Mouse (Mus musculus): ENCODE measurements at regions not wholly inside any gene's neighbourhood (a gene's known extent, or its start where the extent isn't known, plus 50 kb on each side); places are given as distances from the start of the nearest gene placed in this dataset.
"Not testable (repeated sequence)": the region's sequence is repeated elsewhere in the genome, so short reads cannot be mapped to it uniquely, and the experiment has no call there.

DNA sequence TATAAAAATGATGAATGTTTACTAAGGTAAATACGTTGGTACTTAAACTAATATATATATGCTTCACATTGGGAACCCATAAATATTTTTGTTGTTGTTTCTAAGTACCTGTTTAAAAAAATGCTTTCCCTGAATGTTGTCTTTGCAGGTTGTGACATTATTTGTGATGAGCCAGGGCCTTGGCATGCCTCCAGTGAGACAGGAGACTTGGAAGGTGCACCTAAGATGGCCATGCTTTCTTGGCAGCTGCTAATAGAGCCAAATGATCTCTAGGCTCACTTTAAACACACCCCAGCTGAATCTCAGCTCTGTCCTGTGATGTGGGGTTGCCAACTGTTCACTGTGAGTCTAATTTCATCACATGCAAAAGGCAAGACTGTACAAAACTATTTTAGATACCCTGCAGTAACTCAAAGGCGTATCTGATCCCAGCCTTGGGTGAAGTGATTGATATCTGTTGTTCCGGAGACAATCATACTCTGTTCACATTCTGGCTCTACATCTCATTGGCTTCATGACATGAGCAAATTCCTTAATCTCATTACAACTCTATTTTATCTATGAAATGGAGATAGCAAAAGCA, 197.8 kb upstream of the P2ry1 start:
- DNase-seq (ENCODE audit: low spot score) = no peak

DNA sequence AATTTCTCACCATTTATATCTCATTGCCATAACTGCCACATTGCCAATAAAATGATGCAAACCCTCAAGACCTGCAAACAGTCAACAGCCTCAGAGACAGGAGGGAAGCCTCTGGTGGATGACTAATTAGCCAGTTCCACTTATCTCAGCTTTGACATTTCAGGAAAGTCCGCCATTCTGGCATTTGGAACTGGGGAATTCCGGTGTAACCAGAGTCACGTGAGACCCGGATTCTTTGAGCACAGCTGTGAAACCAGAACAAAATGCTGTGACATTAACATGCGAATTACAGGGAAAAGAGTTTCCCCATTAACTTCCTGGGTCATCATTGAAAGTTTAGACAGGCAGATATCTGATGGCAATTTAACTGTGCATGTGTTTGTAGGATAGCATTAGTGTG, 190.7 kb upstream of the P2ry1 start:
- DNase-seq (ENCODE audit: low spot score) = no peak

DNA sequence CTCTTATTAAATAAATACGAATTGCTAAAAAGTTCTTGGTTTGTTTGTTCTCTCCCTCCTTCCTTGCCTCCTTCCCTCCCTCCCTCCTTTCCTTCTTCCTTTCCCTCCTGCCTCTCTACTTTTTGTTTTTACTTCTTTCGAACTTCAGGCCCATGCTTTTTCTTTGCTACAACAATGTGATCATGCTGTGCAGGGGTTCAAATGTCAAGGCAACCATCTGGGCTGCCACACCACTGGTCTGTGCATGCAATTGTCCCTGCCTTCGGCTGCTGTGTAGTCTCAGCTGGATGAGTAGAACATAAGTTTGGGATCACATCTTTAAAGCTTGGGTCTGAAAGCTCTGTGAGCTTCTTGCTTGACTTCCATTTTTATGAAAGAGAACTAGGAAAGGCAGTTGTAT, 189.1 kb upstream of the P2ry1 start:
- DNase-seq (ENCODE audit: low spot score) = no peak

DNA sequence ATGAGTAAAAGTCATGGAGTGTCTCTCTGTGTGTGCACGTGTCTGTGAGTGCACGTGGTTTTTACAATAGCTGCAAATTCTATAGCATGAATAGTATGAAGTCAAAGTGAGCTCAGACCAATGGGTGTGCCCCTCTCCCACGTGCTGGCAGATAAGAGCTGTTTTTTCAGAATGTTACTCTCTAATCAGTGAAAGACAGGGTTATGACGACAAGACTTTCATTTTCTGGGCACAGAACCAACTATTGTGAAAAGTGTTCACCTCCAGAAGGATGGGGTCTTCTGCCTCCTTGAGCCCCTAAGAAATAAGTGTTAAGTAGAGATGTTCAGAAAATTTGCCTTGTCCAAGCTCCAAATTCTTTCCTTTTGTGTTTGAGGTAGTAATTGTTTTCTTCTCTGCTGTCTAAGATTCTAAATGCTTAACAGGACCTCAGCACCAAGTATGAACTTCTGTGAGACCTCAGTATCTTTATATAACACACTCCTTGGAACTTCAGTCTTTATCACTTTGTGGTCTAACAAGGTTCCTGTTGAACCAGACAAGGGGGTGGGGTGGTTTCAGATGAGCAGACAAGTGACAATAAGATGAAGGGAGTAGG, 182.8 kb upstream of the P2ry1 start:
- DNase-seq (ENCODE audit: low spot score) = no peak

DNA sequence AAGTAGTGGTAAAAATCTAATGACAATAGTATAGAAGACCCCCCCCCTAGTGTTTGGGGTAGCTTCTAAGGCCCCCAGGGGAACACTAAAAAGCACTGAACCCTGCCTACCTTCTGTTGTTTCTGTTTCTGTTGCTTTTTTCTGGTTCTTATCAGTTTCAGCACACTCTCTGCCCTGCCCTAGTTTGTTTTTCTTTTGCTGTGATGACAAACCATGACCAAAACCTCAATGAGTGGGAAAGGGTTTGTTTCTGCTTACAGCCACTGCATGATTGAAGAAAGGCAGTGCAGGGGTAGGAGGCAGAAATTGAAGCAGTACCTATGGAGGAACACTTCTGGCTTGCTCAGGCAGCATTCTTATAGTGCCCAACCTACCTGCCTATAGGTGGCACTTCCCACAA, 181.1 kb upstream of the P2ry1 start:
- no peak for DNase-seq (ENCODE audit: low spot score)

DNA sequence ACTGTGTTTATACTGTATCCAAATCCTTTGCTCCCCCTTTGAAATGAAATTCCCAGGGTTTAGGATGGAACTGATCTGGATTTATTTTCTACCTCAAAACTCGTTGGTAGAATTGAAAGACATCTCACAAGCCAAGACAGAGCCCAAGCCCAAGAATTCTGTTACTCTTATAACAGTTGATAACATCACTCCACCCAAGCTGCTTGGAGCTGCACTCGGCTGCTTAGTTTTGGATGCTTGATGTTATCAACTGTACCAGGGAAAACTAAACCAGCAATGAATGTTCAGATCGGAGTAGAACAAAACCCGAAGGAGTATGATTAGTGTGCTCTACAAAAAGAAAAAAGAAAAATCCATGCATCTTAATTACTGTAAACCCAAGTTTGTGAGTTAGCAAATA, 175.8 kb upstream of the P2ry1 start:
- no peak for DNase-seq (ENCODE audit: low spot score)

DNA sequence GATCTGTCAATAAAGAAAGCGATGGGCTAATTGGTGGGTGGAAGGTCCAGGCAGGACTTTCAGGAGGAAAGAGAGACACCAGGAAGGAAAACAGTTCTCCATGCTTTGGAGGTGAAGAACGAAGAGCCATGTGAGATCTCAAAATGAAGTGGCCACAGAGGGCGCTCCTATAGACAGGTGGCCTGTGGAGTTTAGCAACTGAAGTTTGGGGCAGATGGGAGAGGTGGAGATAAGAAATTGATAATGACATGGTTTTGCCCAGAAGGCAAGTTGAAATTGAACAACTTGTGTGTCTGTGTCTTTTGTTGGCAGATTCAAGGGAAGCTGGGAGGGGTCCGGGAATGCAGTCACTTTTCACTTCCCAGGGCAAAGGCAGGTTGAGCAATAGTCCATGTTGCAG, 170.2 kb upstream of the P2ry1 start:
- DNase-seq (ENCODE audit: low spot score) = no peak

DNA sequence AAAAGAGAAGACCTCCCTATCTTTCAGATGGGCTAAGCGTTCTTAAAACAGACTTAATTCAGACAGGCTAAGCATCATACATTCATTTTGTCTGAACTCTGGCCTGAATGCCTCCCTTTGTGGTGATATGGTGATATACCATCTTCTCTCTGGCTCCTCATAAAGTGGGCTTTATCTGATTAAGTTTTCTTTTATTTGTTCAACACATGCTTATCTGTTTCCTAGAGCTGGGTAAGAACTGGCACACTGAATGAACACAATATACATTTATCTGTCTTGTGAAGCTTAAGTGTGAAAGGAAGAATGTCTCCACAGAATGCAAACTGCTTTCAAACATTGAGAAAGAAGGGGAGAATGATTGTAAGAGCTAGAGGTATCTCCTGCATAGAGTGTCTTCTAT, 160.7 kb upstream of the P2ry1 start:
- no peak for DNase-seq (ENCODE audit: low spot score)

DNA sequence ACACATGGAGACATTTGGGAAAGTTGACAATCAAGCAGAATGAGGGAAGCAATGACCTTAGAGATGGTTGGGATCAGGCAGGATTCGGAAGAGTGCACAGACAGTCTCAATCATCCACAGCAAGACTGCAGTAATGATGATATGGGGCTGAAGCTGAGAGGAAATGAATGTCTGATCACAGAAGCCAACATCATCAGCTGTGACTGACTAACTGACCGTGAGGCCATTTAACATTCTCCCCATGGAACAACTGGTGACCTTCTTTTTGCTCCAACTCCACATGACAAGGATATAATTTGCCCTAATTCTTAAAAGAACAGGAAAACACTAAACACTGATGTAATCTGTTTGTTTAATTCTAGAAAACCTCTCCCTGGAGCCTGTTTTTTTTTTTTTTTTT, 157.3 kb upstream of the P2ry1 start:
- no peak for DNase-seq (ENCODE audit: low spot score)

DNA sequence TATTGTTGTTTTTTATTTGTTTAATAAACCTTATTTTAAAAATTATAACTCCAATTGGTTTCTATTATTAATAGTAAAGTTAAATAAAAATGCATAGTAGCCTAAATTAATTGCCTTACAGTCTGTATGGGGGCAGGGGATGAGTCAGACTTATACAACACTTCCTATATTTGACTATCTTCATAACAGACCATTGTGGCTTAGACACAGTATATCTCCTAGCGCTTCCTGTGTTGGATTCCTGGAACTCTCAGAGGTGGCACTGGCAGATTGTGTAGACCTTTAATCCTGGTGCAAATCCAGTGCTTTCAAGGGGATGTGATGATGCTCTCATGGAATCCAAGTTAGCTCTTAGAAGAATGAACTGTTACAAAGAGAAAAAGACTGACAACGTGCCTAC, 154.2 kb upstream of the P2ry1 start:
- DNase-seq (ENCODE audit: low spot score) = no peak

DNA sequence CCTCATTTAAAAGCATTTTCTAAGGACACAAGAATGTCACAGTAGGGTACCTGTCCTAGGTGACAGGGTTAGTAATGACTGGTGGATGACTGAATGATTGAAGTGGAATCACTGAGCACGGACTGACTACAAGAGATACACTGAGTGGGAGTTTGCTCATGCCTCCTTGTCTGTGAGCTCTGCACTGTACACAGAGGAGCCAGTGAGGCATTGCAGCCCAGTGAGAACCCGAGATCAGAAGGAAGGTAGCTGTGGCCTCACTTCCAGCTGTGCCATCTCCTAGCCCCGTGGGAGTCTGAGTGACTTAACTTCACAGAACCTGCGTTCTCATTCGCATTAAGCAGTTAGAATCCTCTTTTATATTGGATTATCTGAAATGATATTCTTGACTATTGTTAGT, 148.8 kb upstream of the P2ry1 start:
- DNase-seq (ENCODE audit: low spot score) = no peak

DNA sequence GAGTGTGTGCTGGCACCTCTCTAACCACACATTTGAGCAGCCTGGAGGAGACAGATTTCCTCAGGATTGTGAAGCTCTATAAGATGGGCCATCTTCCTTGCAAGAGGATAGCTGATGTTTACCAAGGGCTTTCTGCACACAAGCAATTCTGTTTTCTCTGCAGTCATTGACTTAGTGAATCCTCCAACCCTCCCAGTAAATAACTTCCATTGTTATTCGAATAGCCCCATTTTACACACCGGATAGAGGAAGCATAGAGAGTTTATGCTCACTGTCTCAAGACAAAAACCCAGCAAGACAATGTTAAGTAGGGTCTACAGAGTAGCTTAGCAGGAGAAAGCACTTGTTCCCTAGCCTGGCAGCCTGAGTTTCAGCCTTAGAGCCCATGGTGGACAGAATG, 146.9 kb upstream of the P2ry1 start:
- DNase-seq (ENCODE audit: low spot score) = no peak

DNA sequence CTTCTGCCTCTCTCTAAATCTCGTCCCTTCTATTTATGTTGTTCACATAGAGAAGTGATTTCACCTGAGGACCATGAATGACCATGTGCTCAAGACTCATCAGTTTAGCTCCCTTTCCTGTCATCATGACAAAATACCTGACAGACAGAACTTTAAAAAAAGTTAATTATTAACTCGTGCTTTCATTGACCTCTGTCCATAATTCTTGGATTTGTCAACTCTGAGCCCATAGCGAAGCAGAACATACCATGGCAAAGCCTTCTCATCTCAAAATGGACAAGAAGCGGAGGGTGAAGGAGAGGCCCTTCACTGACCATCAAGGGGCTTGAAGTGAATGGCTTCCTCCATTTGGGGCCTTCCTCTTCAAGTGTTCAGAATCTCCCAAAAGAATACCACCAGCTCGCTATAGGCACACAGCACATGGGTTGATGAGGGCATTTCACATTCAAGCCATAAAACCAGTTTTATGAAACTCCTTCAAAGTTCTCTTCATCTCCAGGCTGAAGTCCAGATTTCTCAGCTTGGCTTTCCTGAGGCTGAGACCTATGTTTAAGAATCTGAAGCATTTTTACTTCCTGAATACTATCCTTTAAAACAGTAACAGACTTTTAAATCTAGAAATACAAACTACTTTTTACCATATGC, 144.0 kb upstream of the P2ry1 start:
- no peak for DNase-seq (ENCODE audit: low spot score)

DNA sequence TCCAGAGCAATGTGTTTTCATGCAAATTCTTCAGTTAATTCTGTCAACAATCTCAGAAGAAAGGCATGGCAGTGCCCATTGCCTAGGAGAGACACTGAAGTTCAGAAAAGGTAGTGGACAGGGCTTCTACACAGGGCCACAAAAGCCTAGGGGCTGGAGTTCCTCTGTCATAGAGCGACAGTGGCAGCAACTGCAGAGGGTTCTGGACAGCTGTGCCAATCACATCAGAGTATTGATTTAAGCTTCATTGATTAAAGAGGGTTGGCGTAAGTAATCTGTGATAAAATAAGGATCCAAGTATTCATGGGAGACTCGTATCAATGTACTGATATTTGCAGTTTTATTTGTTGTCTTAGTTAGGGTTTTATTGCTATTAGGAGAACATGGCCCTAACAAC, 143.5 kb upstream of the P2ry1 start:
- DNase-seq (ENCODE audit: low spot score) = no peak

DNA sequence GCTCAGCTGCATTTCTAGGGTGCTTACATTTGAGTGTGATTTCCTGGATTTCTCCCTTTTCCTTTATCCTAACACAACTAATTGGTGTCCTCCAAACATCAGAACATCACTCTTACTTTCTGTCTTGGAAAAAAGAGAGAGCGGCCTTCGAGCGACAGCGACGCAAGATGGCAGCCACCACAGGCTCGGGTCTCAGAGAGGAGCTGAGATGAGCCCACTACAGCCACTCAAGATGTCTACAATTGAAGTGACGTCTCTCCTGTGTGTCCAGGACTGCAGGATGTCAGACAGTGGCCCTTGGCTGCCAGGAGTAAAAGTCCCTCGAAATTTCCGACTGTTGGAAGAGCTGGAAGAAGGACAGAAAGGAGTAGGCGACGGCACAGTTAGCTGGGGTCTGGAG, 125.7 kb upstream of the P2ry1 start:
- not testable (repeated sequence) for DNase-seq (ENCODE audit: low spot score)

DNA sequence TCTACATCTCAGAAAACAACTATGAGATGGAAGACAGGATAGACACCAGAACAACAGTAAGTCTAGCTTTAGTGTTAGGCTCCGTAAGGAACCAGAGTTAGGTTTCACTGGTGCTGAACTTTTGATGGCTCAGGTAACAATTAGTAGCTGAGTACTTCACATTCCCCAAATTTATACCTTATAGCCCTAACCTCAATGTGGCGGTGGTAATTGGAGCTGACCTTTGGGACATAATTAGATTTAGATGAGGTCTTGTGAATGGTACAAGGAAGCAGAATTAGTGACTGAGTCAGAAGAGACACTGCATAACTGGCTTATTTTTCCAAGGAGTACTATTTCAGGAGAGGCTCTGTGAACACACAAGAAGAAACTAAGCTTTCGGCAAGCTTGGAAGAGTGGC, 123.7 kb upstream of the P2ry1 start:
- DNase-seq (ENCODE audit: low spot score) = no peak

DNA sequence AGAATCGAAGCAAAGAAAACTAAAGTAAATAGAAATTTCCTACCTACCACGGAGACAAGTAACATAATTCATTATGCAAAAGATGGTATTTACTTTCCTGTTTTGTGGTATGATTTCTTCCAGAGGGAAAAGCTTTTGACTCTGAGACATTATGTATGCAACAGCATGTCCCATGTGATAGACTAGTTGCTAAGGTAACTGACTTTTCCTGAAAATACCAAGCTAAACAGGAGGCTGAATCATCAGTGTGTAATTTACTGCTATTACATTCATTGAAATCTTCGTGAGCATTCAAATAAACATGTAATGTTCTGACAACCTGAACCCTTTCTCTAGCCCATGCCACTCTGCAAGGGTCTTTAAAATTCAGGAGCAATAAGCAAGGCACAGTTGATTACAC, 118.6 kb upstream of the P2ry1 start:
- no peak for DNase-seq (ENCODE audit: low spot score)

DNA sequence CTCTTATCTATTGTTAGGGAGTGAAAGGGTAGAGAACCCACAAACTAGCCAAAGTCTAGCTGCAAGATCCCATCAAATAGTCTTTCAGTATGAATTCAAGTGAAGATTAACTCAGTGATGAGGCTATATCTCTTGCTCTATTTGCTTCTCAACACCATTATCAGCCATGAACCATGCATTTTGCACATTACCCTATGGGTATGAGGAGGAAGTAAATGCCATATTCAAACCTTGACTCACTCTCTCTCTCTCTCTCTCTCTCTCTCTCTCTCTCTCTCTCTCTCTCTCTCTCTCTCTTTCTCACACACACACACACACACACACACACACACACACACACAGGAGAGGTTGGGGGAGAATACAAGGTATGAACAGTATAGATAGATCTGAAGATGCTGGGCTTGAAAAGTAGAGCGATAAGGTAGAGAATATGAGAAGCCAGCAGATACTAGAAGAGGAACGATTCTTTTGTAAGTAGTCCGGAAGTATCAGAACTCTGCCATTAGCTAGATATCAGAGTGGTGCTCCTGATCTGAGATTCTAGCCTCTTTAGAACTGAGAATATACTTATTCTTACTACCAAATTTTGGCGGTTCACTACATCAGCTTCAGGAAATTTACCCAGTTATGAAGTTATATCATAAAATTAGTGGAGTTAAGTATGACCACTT, 113.3 kb upstream of the P2ry1 start:
- no peak for DNase-seq (ENCODE audit: low spot score)

DNA sequence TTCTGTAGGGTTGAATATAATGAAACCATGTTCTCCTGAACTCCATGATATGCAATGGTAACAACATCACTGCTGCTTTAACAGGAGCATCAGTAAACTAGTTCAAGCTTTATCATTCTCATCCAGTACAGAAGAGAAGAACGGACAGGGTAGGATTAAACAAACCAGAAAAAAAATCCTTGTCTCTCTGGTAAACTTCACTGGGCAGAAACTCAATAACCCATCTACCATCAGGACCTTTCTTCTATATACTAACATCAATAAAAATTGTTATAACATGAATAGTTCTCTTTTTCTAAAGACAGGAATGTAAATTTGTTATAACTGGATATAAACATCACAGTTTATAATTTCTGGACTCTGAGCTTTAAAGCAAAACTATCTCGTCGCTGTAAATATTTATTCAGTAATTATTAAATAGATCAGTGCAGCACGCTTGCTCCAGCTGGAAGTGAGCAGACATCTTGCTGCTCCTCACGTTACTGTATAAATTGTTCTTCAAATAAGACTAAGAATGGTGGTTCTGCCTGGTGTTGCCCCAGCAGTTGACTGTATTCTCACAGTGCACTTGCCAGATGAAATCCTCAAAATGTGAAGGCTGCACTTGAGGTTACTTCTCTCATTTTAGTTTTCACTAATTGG, 104.8 kb upstream of the P2ry1 start:
- no peak for DNase-seq (ENCODE audit: low spot score)

DNA sequence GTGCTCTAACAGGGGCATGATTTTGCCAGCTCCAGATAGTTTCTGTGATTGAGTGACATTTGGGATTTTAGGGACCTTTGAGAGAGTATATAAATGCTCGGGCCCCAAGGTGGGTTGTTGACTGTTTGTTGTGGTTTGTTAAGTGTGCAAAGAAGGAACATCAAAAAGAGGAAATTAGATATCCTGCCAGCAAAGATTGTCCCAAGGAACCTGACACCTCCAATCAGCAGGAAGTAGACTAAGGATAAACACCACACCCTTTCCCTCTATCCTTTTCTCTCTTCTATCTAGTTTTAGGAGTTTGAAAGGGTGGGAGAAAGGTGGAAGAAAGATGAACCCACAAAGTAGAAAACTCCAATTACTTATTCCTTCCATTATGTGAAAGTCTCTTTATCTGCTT, 103.9 kb upstream of the P2ry1 start:
- DNase-seq (ENCODE audit: low spot score) = no peak

DNA sequence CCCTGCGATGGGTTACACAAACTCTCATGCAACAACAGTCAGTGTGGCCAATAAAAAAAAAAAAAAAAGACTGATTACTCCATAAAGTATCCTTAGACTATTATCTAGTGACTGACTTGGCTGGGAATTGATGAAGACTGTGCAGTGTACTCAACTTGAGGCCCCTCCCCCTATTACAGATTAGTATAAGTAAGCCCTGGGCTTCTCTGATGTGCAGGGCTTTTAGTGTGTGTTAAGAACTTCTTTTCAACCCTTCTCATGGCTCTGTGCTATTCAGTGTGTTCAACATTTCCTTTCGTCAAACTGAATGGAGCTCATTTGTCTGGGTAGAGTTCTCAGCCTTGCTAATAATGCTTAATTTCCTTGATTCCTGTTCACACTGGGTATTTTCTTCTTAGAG, 101.0 kb upstream of the P2ry1 start:
- no peak for DNase-seq (ENCODE audit: low spot score)

DNA sequence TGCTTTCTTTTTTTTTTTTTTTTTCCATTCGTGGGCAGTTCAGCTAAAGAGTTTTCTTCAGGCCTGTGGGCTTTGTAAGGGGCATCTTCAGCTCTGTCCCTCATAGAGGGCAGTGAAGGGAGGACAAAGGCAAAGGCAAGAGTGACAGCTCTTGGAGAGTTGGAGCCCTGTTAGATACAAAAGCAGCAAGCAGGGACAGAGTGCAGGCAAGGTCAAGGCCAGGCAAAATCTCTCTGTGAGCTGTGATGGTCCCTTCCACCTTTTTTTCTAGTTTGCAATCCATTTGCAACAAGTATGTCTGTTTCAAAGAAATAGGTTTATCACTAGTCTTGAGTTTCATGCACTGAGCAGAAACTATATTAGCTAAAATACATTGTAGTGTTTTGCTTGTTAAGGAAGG, 86.2 kb upstream of the P2ry1 start:
- no peak for DNase-seq (ENCODE audit: low spot score)

DNA sequence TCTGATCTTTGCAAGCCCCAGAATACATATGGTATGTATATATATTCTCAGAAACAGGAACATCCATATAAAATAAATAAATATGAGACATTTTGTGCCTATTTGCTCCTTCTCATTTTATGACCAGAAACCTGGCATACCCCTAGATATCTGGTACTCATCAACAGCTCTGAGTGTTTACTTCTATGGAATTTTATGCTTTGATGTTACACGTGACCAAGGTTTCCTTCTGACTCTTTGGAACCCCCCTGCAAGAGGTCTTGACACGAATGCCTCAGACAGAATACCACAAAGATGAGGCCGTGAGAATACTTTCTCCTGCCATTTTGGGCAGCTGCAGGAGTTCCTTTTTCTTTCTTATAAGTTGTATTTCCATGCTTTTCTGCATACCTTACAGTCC, 85.3 kb upstream of the P2ry1 start:
- no peak for DNase-seq (ENCODE audit: low spot score)
